Mouse (Mus musculus) heart, adult 2 months (tissue): ENCODE results near the gene Trmt1l. TPM values are rescaled to one million over a fixed set of nuclear protein-coding genes. Genes with fewer than 3 reads are reported as not detected.
A peak's percentile ranks its signal among the peaks of the same experiment; 100 is the strongest.

Source experiments
- DNase-seq, 2 experiments: peaks; one replicate each; pipeline ENCODE4 v3.0.0; 2021
- H3K27ac ChIP-seq: fragments of 200-600 bp; 2 replicates; pipeline ENCODE4 v1.8.1; 2022
- H3K27me3 ChIP-seq: fragments of 200-500 bp; 2 replicates; pipeline ENCODE4 v1.6.1; 2012; ENCODE audit warnings: mild to moderate bottlenecking, low read length, inconsistent platforms, mixed read lengths; ENCODE audit not compliant: control insufficient read depth, insufficient read depth
- H3K36me3 ChIP-seq: fragments of 200-500 bp; 2 replicates; pipeline ENCODE4 v1.6.1; 2012; ENCODE audit warnings: low read length, inconsistent platforms; ENCODE audit not compliant: control insufficient read depth, insufficient read depth
- H3K4me1 ChIP-seq: fragments of 200-500 bp; 2 replicates; pipeline ENCODE4 v1.6.1; 2011; ENCODE audit warnings: low read length; ENCODE audit not compliant: control insufficient read depth, insufficient read depth
- H3K4me3 ChIP-seq: fragments of 200-600 bp; 2 replicates; pipeline ENCODE4 v1.8.1; 2022
- H3K79me2 ChIP-seq: fragments of 200-500 bp; replicated peaks from 2 replicates; pipeline ENCODE4 v1.6.1; 2012; ENCODE audit warnings: mild to moderate bottlenecking, inconsistent platforms, low read length, moderate library complexity, mixed read lengths; ENCODE audit not compliant: control insufficient read depth, insufficient read depth
- H3K9ac ChIP-seq: fragments of 200-500 bp; 2 replicates; pipeline ENCODE4 v1.6.1; 2012; ENCODE audit warnings: low read depth, mild to moderate bottlenecking, control low read depth, inconsistent platforms, low read length, mixed read lengths
- CTCF ChIP-seq: fragments of 200-600 bp; IDR thresholded peaks from 2 replicates; pipeline ENCODE4 v1.8.1; 2022; ENCODE audit warnings: antibody characterized with exemption, mild to moderate bottlenecking, moderate library complexity
- EP300 ChIP-seq: fragments of 200-500 bp; IDR thresholded peaks from 2 replicates; pipeline ENCODE4 v1.6.1; 2011; ENCODE audit warnings: low read depth, low read length, control low read depth; ENCODE audit not compliant: insufficient read depth
- POLR2A ChIP-seq: fragments of 200-500 bp; IDR thresholded peaks from 2 replicates; pipeline ENCODE4 v1.6.1; 2011; ENCODE audit warnings: mild to moderate bottlenecking, low read depth, low read length, control low read depth; ENCODE audit not compliant: insufficient read depth
- WGBS: fragments of 180-500 bp; shearing (Covaris S2); methylation state at CpG from one replicate; pipeline ENCODE4 v1.1.7; 2018; 5-methylcytosine and 5-hydroxymethylcytosine counted together
- intact Hi-C: fragments of 180-260 bp; cut with DNase I; formaldehyde crosslinking; loops from one replicate; pipeline ENCODE4 v1.15.1; 2025
- polyA plus RNA-seq: library from polyadenylated mRNA; depleted of rRNA; stranded (reverse); fragments of >200 nt; gene quantifications from 2 replicates; pipeline ENCODE4 v1.2.3, GENCODE M21; 2012
- total RNA-seq, 2 experiments: library from RNA; stranded (reverse); gene quantifications; 2 replicates each; pipeline ENCODE4 v1.2.3; 2021

The Trmt1l gene
- total and polyA plus RNA-seq, 3 experiments = 12.5 to 22.3 (median 20.9) TPM

DNA sequence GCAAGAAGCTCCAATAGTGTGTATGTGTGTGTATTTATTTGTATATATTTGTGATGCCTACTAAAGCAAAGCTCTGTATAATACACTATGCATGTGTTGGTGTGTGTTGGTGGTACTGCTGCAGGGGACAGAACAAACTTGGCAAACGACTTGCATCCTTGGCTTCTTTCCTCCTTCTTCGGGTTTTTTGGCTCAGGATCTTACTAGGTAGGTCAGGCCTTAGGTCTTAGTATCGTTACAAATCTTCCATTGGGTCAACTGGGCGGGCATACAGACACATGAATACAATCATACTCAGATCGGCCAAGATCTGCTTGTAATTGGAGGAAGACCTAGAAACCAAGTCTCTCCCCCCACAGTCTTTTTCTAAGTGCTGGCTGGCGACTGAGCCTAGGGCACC, 66.4 kb downstream of the Trmt1l start:
- TF ChIP-seq POLR2A (no peak), EP300 (no peak), CTCF (no peak)
- intact Hi-C loops = loop anchor here (5.0 kb wide), 1 partner anchor 213 kb away; no protein-coding TSS in a partner anchor
- peaks cover 5% of the 10 kb centered on the region for H3K36me3 ChIP-seq
- no peak overlapping the region for H3K9ac ChIP-seq
- H3K79me2 ChIP-seq = peaks cover 4% of the 10 kb centered on the region
- no peak for DNase-seq
- H3K4me1 ChIP-seq = peaks cover 6% of the 10 kb centered on the region
- no peak overlapping the region for H3K4me3 ChIP-seq
- no peak overlapping the region for H3K27ac ChIP-seq
- H3K27me3 ChIP-seq = no peaks in the 10 kb centered on the region
- WGBS = 39% methylated on average over 6 of the region's 6 CpGs

DNA sequence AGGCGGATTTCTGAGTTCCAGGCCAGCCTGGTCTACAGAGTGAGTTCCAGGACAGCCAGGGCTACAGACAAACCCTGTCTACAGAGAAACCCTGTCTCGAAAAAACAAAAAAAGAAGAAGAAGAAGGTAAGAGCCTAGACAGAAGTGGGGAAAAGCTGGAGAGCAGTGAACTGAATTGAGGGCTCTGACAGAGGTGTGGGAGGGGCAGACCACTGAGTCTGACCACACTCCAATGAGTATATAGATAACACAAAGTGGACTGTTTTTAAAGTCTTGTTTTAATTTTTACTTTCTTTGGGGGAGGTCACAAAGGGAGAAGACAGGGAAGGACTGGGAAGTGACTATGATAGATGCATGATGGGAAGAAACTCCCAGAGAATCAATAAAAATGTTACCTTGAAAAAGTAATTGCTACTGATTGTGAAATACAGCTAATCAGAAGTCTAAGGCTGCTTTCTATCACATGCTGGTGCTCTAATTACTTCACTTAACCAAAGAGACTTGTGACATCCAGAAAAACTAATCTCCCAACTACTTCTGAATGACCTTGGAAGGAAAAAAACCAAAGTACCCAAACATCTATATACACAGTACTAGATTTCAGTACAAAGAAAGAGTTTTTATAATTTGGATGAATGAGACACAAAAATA, 67.4 kb downstream of the Trmt1l start:
- Histone ChIP-seq H3K4me3 (no peak overlapping the region), H3K27me3 (no peaks in the 10 kb centered on the region), H3K79me2 (peaks cover 4% of the 10 kb centered on the region), H3K27ac (no peak overlapping the region), H3K4me1 (peaks cover 6% of the 10 kb centered on the region), H3K9ac (no peak overlapping the region), H3K36me3 (peaks cover 5% of the 10 kb centered on the region)
- TF ChIP-seq CTCF = no peak
- no peak for TF ChIP-seq EP300
- TF ChIP-seq POLR2A = no peak
- DNase-seq = no peak
- intact Hi-C loops = no loop called here
- 87% methylated on average over 2 of the region's 2 CpGs for WGBS

DNA sequence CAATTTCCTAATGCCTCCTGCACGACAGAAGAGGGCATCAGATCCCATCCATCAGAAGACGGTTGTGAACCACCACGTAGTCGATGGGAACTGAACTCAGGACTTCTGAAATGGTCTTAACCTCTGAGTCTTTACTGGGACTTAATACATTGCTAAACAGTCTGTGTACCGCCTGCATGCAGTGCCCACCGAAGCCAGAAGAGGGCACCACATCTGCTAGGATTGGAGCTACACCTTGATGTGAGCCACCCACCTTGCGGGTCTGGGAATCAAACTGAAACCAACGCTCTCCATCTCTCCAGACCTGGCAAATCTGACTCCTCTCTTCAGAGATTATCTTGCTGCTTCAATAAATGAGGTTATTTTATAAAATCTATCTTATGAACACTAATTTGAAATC, 68.7 kb downstream of the Trmt1l start:
- no peak overlapping the region for H3K4me3 ChIP-seq
- peak in 1 of 2 experiments; percentile 53 for DNase-seq
- no peak overlapping the region for H3K9ac ChIP-seq
- H3K79me2 ChIP-seq = no peaks in the 10 kb centered on the region; the same call in none of the 2 replicates
- peaks cover 5% of the 10 kb centered on the region for H3K36me3 ChIP-seq
- H3K27ac ChIP-seq = no peak overlapping the region
- intact Hi-C loops = no loop called here
- H3K4me1 ChIP-seq = peaks cover 6% of the 10 kb centered on the region
- no peak for TF ChIP-seq POLR2A
- TF ChIP-seq EP300 = no peak
- peak; percentile 69 for TF ChIP-seq CTCF
- H3K27me3 ChIP-seq = no peaks in the 10 kb centered on the region
- WGBS = 88% methylated on average over 8 of the region's 8 CpGs

DNA sequence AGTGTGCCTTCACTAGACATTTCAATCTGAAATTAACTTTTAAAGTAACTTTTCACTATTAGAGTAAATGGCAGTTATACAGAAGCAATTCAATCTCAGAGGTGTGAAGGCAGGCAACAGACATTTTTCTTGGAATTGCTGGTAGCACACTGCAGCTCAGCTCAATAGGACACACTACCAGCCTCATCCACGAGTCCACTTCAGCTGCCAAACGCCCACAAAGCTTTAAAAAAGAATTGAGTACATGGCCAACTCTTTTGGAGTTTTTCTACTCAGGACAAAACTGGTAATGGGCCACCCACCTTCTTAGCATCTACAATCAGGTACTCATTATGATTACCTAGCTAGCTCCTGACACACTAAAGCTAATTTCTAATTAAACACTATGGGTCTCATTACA, 69.6 kb downstream of the Trmt1l start:
- WGBS = 49% methylated on average over 2 of the region's 2 CpGs
- H3K27ac ChIP-seq = no peak overlapping the region
- H3K4me1 ChIP-seq = peaks cover 6% of the 10 kb centered on the region
- H3K4me3 ChIP-seq = no peak overlapping the region
- no peak overlapping the region for H3K9ac ChIP-seq
- H3K36me3 ChIP-seq = peaks cover 5% of the 10 kb centered on the region
- no peaks in the 10 kb centered on the region for H3K27me3 ChIP-seq
- H3K79me2 ChIP-seq = no peaks in the 10 kb centered on the region; the same call in 1 of the 2 replicates
- no peak for DNase-seq
- intact Hi-C loops = no loop called here
- no peak for TF ChIP-seq EP300
- no peak for TF ChIP-seq POLR2A
- TF ChIP-seq CTCF = no peak

DNA sequence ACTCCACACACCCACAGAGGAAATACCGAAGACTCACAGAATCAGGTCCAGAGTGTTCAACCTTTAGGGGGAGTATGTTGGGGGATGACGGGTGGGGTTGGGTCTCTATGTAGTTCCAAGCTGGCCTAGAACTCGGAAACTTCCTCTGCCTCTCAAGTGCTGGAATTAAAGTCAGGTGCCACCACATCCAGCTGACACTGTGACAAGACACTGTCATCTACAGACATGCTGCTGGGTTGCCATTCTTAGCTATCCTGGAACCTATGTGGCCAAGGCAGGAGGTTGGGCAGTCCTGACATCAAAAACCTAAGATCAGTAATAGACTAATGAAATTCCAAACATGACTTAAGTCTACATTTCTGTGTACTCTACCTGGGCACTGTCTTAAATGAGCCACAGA, 70.0 kb downstream of the Trmt1l start:
- Histone ChIP-seq H3K27ac (no peak overlapping the region), H3K27me3 (no peaks in the 10 kb centered on the region), H3K9ac (no peak overlapping the region), H3K4me1 (peaks cover 6% of the 10 kb centered on the region), H3K4me3 (no peak overlapping the region), H3K79me2 (no peaks in the 10 kb centered on the region; the same call in 1 of the 2 replicates), H3K36me3 (peaks cover 5% of the 10 kb centered on the region)
- intact Hi-C loops = no loop called here
- DNase-seq = no peak
- WGBS = 62% methylated on average over 3 of the region's 3 CpGs
- TF ChIP-seq CTCF (no peak), EP300 (no peak), POLR2A (no peak)

DNA sequence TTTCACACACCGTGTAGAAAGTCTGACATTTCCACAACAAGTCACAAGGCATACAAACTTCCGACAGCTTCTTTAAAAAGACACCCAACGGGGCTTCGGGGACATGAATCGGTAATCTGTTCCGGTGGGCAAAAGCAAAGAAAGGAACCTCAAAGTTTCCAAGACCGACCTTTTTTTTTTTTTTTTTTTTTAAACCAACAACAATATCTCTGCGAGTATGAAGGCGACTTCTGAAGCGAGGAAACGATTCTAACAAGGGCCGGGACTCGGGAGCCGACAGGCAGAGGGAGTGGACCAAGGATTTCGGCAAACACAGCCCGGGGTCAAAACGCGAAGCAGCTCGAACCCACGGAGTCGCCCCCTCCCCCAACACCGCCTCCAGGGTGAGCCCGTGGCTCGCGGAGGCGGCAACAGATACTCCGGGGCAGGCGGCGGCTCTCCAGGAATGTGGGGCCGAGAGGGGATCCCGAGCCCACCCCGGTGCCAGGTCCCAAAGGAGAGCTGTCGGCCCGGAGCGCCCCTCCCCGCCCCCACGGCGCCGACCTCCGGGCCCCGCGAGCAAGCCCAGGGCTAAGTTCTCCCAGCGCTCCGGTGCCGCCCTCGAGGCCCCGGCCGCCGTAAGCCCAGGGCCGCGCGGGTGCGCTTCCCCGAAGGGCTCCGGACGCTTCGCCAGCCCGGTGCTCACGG, 71.6 kb downstream of the Trmt1l start:
- Histone ChIP-seq H3K4me3 (peak overlapping the region; percentile 77), H3K79me2 (no peaks in the 10 kb centered on the region; the same call in 1 of the 2 replicates), H3K36me3 (peaks cover 5% of the 10 kb centered on the region), H3K27ac (peak overlapping the region; percentile 83), H3K9ac (peak overlapping the region; percentile 98), H3K27me3 (no peaks in the 10 kb centered on the region), H3K4me1 (peaks cover 3% of the 10 kb centered on the region)
- WGBS = under 1% methylated on average over 59 of the region's 59 CpGs
- no peak for TF ChIP-seq CTCF
- TF ChIP-seq EP300 = no peak
- TF ChIP-seq POLR2A = no peak
- intact Hi-C loops = loop anchor here (1.0 to 5.0 kb wide), 2 partner anchors 72 to 252 kb away; partner anchors contain the start of genes Swt1 and Trmt1l
- peak; percentile 73 to 76 for DNase-seq
